8 mouse cellular contexts compared by ENCODE assay signal in genomic region chr13:54469012-54469354, GRCm38 (mm10). TPM values are rescaled to one million over a fixed set of nuclear protein-coding genes. Genes with fewer than 3 reads are reported as not detected.
DNase-seq lines count a peak whose midpoint lies in the region; ATAC-seq and TF ChIP-seq lines count a peak whose summit lies in the region.

No protein-coding gene starts in this region.

- H3K9ac ChIP-seq in limb, embryonic 15.5 days, result peak overlapping the region; percentile 91; the same call in 1 of the 2 replicates
- no peak overlapping the region; the same call in 1 of the 2 replicates for H3K9ac ChIP-seq in stomach, postnatal 0 days (ENCODE audit: low read length)

- no peaks in the 10 kb centered on the region for H3K9me3 ChIP-seq in limb, embryonic 15.5 days
- no peaks in the 10 kb centered on the region for H3K9me3 ChIP-seq in stomach, postnatal 0 days (ENCODE audit: control insufficient read depth, low read length)

- no peak for ATAC-seq in limb, embryonic 15.5 days (ENCODE audit: insufficient number of reproducible peaks, low FRiP score, low TSS enrichment, low read depth)
- ATAC-seq in stomach, postnatal 0 days (ENCODE audit: low FRiP score, low TSS enrichment), result peak; percentile 57

- no peaks in the 10 kb centered on the region; the same call in 1 of the 2 replicates for H3K4me1 ChIP-seq in cerebellum, adult 2 months (ENCODE audit: control insufficient read depth, insufficient read depth, low read length)
- peaks cover 4% of the 10 kb centered on the region; the same call in 1 of the 2 replicates for H3K4me1 ChIP-seq in spleen, adult 2 months (ENCODE audit: control insufficient read depth, insufficient read depth, insufficient read length)
- peaks cover 13% of the 10 kb centered on the region for H3K4me1 ChIP-seq in limb, embryonic 15.5 days
- H3K4me1 ChIP-seq in stomach, postnatal 0 days (replicated peaks; ENCODE audit: control insufficient read depth, insufficient read depth), result no peaks in the 10 kb centered on the region; the same call in 1 of the 2 replicates

- H3K27me3 ChIP-seq in cerebellum, adult 2 months (ENCODE audit: control insufficient read depth, insufficient read depth, low read length), result no peaks in the 10 kb centered on the region
- no peaks in the 10 kb centered on the region for H3K27me3 ChIP-seq in spleen, adult 2 months (ENCODE audit: control insufficient read depth, insufficient read depth, low read length)
- H3K27me3 ChIP-seq in limb, embryonic 15.5 days, result no peaks in the 10 kb centered on the region
- H3K27me3 ChIP-seq in stomach, postnatal 0 days (ENCODE audit: control insufficient read depth, insufficient read depth, low read length), result no peaks in the 10 kb centered on the region

- intact Hi-C loops in left cerebral cortex, postnatal 25 days (cut with DNase I), result loop anchor here (5.0 kb wide), 1 partner anchor 33 kb away; the partner anchor contains the start of gene Simc1

- H3K36me3 ChIP-seq in spleen, adult 2 months (ENCODE audit: control insufficient read depth, insufficient read depth, low read length), result peaks cover 8% of the 10 kb centered on the region
- peaks cover 33% of the 10 kb centered on the region for H3K36me3 ChIP-seq in limb, embryonic 15.5 days
- peaks cover 13% of the 10 kb centered on the region for H3K36me3 ChIP-seq in stomach, postnatal 0 days (ENCODE audit: control insufficient read depth, insufficient read depth, low read length)

- H3K27ac ChIP-seq in cerebellum, adult 2 months (ENCODE audit: insufficient read depth, low read length), result no peak overlapping the region
- H3K27ac ChIP-seq in spleen, adult 2 months (ENCODE audit: insufficient read depth, low read length), result no peak overlapping the region
- no peak overlapping the region for H3K27ac ChIP-seq in limb, embryonic 15.5 days
- H3K27ac ChIP-seq in stomach, postnatal 0 days (replicated peaks), result no peak overlapping the region

- 11% methylated on average over 4 of the region's 4 CpGs for WGBS in cerebellum, adult 2 months
- WGBS in spleen, adult 2 months, result 16% methylated on average over 4 of the region's 4 CpGs
- 20% methylated on average over 4 of the region's 4 CpGs for WGBS in limb, embryonic 15.5 days
- WGBS in stomach, postnatal 0 days, result 13% methylated on average over 4 of the region's 4 CpGs

- TF ChIP-seq POLR2A in cerebellum, adult 2 months (IDR thresholded peaks at IDR 0.05; ENCODE audit: borderline replicate concordance, insufficient read depth, low read length), result no peak
- TF ChIP-seq POLR2A in spleen, adult 2 months (IDR thresholded peaks at IDR 0.05; ENCODE audit: low read depth, low read length), result no peak

- H3K4me2 ChIP-seq in limb, embryonic 15.5 days, result peak overlapping the region; percentile 84
- peak overlapping the region; percentile 95 for H3K4me2 ChIP-seq in stomach, postnatal 0 days (replicated peaks; ENCODE audit: low read depth)

- TF ChIP-seq EP300 in stomach, postnatal 0 days (optimal IDR thresholded peaks at IDR 0.05), result no peak

- no peak for TF ChIP-seq CTCF in cerebellum, adult 2 months (IDR thresholded peaks at IDR 0.05; ENCODE audit: borderline replicate concordance, insufficient read depth, low read depth, low read length)
- no peak for TF ChIP-seq CTCF in spleen, adult 2 months (IDR thresholded peaks at IDR 0.05; ENCODE audit: extremely low read depth, insufficient read depth, insufficient read length, insufficient replicate concordance)
- TF ChIP-seq CTCF in stomach, postnatal 0 days (IDR thresholded peaks at IDR 0.05; ENCODE audit: low read depth), result no peak

- H3K4me3 ChIP-seq in cerebellum, adult 2 months (replicated peaks; ENCODE audit: insufficient read depth, low read depth, low read length), result peak overlapping the region; percentile 77
- peak overlapping the region; percentile 97 for H3K4me3 ChIP-seq in spleen, adult 2 months (ENCODE audit: extremely low read depth, insufficient read depth, insufficient read length)
- H3K4me3 ChIP-seq in limb, embryonic 15.5 days, result peak overlapping the region; percentile 93
- peak overlapping the region; percentile 72 for H3K4me3 ChIP-seq in stomach, postnatal 0 days (ENCODE audit: low read depth, low read length)

- no peak for DNase-seq in cerebellum, adult 2 months
- no peak for DNase-seq in cerebellum, postnatal 10 days
- no peak for DNase-seq in spleen, adult 2 months (ENCODE audit: low read depth in 1 of 2, low spot score in 2 of 2)
- no peak for DNase-seq in spleen, postnatal 14 days (ENCODE audit: low spot score in 2 of 2)
- no peak for DNase-seq in stomach, postnatal 0 days (ENCODE audit: low spot score)
- no peak for DNase-seq in cerebellum, adult 9-11 months
- DNase-seq in left cerebral cortex, postnatal 25 days (ENCODE audit: low spot score in 2 of 2), result no peak

RNA-seq across cellular contexts. Expression of gene Thoc3, which starts 0.3 kb away (rescaled TPM):
- polyA plus RNA-seq in cerebellum, adult 2 months (2012; rRNA removed), result 35.6 and 36.2 TPM in 2 replicates
- polyA plus RNA-seq in spleen, adult 2 months (2012; rRNA removed), result 21.0 and 38.9 TPM in 2 replicates
- polyA plus RNA-seq in limb, embryonic 15.5 days (2015; fragmentation: Nextera tagmentation; extraction: Ambion mirVana), result 99.1 and 107 TPM in 2 replicates
- 50.0 and 52.4 TPM in 2 replicates for polyA plus RNA-seq in stomach, postnatal 0 days (2015; fragmentation: Nextera tagmentation; extraction: Ambion mirVana)
- total RNA-seq in left cerebral cortex, postnatal 25 days (2021), result 10 to 100 TPM; 33.4 to 35.6 TPM

RNA-seq across cellular contexts. Expression of gene Simc1, which starts 34.6 kb away (rescaled TPM):
- polyA plus RNA-seq in cerebellum, adult 2 months (2012; rRNA removed), result 20.2 and 21.5 TPM in 2 replicates
- 6.7 and 7.3 TPM in 2 replicates for polyA plus RNA-seq in spleen, adult 2 months (2012; rRNA removed)
- 10.2 and 12.5 TPM in 2 replicates for polyA plus RNA-seq in limb, embryonic 15.5 days (2015; fragmentation: Nextera tagmentation; extraction: Ambion mirVana)
- polyA plus RNA-seq in stomach, postnatal 0 days (2015; fragmentation: Nextera tagmentation; extraction: Ambion mirVana), result 2.6 and 2.8 TPM in 2 replicates
- total RNA-seq in left cerebral cortex, postnatal 25 days (2021), result 10 to 100 TPM; 13.5 to 14.4 TPM
